Mouse (Mus musculus) erythroblast, embryonic 14.5 days (primary cell): Measurements from ENCODE around the gene Map4k3.

Experiments used
- GATA1 ChIP-seq: IDR thresholded peaks from 2 replicates; pipeline ENCODE4 v1.6.1; 2012; ENCODE audit warnings: low read length, inconsistent platforms, mixed read lengths
- TAL1 ChIP-seq: IDR thresholded peaks from 3 replicates; pipeline ENCODE4 v1.6.1; 2012; ENCODE audit warnings: low read length, inconsistent platforms, mixed read lengths

- TF ChIP-seq GATA1, result no peak
- TF ChIP-seq TAL1, result no peak
Measured at GRCm38 (mm10) chr17:80760344-80761145, 32.3 kb upstream of the Map4k3 start.
